Mouse (Mus musculus): ENCODE results near the gene App. TPM values are rescaled to one million over a fixed set of nuclear protein-coding genes. Genes with fewer than 3 reads are reported as not detected.

The App gene
- polyA plus RNA-seq, 1 experiment from 2014 or later = 169 TPM

DNA sequence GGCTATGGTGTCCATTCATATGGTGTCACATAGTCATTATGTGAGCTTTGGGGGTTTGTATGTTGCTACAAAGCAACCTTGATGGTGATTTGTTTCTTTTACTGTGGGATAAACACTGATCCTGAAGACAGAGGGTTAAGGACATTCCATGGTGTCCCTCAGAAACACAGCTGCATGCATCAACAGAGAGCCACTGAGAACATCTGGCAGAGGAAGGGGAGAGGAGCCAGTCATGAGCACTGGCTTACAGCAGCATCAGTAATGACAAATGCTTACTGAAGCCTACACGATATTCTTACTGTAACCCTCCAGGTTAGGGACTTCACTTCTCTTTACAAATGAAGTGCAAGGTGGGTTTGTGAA is 24.1 kb downstream of the App start:
- Histone ChIP-seq H3K4me1 (replicated peaks) (peaks cover 62% of the 10 kb centered on the region), H3K27me3 (no peaks in the 10 kb centered on the region), H3K9ac (no peak overlapping the region), H3K27ac (peak overlapping the region; percentile 83), H3K4me2 (no peak overlapping the region), H3K4me3 (no peak overlapping the region), H3K36me3 (no peaks in the 10 kb centered on the region), H3K9me3 (replicated peaks) (no peaks in the 10 kb centered on the region)
- WGBS = 68% methylated on average over 1 of the region's 1 CpGs
- ATAC-seq (replicated peaks; ENCODE audit: insufficient number of reproducible peaks, insufficient read depth, low FRiP score, low read depth) = no peak

DNA sequence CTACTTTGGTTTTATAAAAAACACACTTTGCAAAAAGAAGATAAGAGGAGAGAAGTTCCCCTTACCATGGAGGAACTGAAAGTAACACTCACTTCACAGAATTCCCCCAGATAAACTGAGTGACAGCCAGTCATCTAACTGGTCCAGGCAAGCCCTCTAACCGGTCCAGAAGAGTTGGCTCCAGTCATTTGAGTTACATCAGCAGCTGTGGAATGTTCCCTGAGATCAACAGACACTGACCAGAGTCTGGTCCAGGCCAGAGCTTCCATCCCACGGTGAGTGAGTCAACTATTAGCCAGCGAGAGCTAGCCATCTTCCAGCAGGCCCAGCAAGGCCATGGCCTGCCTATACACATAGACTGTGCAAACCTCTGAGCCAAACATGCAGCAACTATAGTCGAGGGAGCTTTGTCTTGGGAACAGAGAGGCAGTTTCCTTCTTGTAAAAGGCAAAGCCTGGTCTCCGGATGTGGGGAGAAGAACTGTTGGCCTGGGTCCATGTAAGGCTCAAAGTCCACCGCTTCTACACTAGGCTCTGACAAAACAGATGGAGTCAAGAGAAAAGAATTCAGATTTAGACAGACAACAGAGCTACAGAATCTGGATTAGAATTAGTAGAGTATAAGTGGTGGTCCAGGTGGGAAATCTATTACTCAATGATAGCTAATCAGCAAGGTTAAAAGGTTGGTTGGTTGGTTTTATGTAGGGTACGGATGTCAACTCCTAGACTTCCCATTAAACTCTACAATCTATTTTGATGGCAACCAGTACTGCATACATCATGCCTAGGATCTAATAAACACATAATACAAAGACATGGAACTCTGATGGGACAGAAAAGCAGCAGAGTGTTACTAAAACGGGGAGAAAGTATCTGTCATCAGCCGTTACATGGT is 24.7 kb downstream of the App start:
- H3K4me1 ChIP-seq (replicated peaks) = peaks cover 60% of the 10 kb centered on the region
- peak overlapping the region; percentile 8; the same call in 1 of the 2 replicates for H3K4me2 ChIP-seq
- peak; percentile 79 for ATAC-seq (replicated peaks; ENCODE audit: insufficient number of reproducible peaks, insufficient read depth, low FRiP score, low read depth)
- H3K4me3 ChIP-seq = no peak overlapping the region
- no peak overlapping the region for H3K9ac ChIP-seq
- no peaks in the 10 kb centered on the region for H3K9me3 ChIP-seq (replicated peaks)
- H3K36me3 ChIP-seq = no peaks in the 10 kb centered on the region
- 33% methylated on average over 9 of the region's 9 CpGs for WGBS
- H3K27me3 ChIP-seq = no peaks in the 10 kb centered on the region
- H3K27ac ChIP-seq = peak overlapping the region; percentile 83

DNA sequence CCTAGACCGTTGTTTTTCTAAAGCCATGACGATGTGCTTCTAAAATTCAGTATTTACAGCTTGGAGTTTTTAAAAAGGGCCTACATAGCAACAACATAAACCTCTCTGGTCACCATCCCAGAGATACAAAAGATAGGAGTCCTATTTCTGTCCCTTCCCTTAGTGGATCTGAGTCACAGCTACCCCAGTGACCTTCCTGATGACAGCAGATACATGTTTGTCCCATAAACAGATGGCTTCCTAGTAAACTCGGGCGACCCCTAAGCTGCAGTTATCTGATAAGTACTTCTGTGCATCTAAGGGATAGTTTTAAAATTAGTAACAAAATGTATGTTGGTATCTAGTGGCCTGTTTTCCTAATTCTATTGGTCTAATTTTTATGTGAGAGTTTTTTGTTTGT is 26.1 kb downstream of the App start:
- H3K9ac ChIP-seq = no peak overlapping the region
- H3K27ac ChIP-seq = peak overlapping the region; percentile 83; the same call in 1 of the 2 replicates
- H3K4me3 ChIP-seq = no peak overlapping the region
- H3K4me1 ChIP-seq (replicated peaks) = peaks cover 51% of the 10 kb centered on the region
- no peaks in the 10 kb centered on the region for H3K9me3 ChIP-seq (replicated peaks)
- WGBS = 43% methylated on average over 4 of the region's 4 CpGs
- H3K36me3 ChIP-seq = no peaks in the 10 kb centered on the region
- no peaks in the 10 kb centered on the region for H3K27me3 ChIP-seq
- ATAC-seq (replicated peaks; ENCODE audit: insufficient number of reproducible peaks, insufficient read depth, low FRiP score, low read depth) = no peak
- no peak overlapping the region for H3K4me2 ChIP-seq

DNA sequence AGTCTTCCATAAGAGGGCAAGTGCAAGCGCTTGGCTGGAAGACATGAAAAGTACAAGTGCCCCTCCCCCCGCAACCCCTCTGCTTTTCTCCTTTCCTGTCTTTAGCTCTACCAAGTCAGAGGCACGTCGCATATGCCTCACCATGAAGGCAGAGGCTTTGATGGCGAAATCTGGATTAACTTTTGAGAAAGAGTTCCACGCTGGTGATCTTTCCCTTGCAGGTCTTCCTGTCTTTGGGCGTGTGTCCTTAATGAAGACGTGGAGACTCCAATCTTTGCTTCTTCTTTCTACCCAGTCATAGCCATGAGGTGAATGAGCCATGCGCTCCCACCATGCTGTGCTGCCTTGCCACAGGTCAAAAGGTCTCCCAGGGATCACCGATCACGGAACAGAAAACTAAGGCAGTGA is 27.8 kb downstream of the App start:
- H3K27ac ChIP-seq = no peak overlapping the region
- H3K4me2 ChIP-seq = no peak overlapping the region
- no peaks in the 10 kb centered on the region for H3K36me3 ChIP-seq
- H3K27me3 ChIP-seq = no peaks in the 10 kb centered on the region
- 90% methylated on average over 11 of the region's 11 CpGs for WGBS
- H3K4me1 ChIP-seq (replicated peaks) = peaks cover 36% of the 10 kb centered on the region
- no peak overlapping the region for H3K9ac ChIP-seq
- H3K9me3 ChIP-seq (replicated peaks) = no peaks in the 10 kb centered on the region
- ATAC-seq (replicated peaks; ENCODE audit: insufficient number of reproducible peaks, insufficient read depth, low FRiP score, low read depth) = no peak
- no peak overlapping the region for H3K4me3 ChIP-seq

DNA sequence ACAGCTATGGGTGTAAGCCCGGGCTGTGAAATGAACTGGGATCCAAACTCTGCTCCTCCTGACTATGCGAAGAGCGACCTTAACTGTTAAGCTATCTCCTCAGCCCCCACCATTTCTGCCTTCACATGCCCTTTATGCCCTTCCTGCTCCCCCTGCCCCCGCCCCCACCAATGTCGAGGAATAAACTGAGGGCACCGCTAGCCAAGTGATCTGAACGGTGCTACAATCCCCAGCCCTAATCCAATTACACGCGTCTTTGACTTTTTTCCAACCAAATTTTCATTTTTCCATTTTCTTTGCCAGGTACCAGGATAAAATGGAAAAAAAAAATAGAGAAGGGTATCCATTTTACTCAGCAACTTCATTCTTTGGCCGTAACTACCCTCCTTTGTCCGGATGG is 28.2 kb downstream of the App start:
- H3K27me3 ChIP-seq = no peaks in the 10 kb centered on the region
- no peak overlapping the region for H3K4me2 ChIP-seq
- H3K4me3 ChIP-seq = no peak overlapping the region
- WGBS = 84% methylated on average over 11 of the region's 11 CpGs
- no peak overlapping the region for H3K27ac ChIP-seq
- H3K9ac ChIP-seq = no peak overlapping the region
- ATAC-seq (replicated peaks; ENCODE audit: insufficient number of reproducible peaks, insufficient read depth, low FRiP score, low read depth) = no peak
- no peaks in the 10 kb centered on the region for H3K9me3 ChIP-seq (replicated peaks)
- no peaks in the 10 kb centered on the region for H3K36me3 ChIP-seq
- H3K4me1 ChIP-seq (replicated peaks) = peaks cover 34% of the 10 kb centered on the region

DNA sequence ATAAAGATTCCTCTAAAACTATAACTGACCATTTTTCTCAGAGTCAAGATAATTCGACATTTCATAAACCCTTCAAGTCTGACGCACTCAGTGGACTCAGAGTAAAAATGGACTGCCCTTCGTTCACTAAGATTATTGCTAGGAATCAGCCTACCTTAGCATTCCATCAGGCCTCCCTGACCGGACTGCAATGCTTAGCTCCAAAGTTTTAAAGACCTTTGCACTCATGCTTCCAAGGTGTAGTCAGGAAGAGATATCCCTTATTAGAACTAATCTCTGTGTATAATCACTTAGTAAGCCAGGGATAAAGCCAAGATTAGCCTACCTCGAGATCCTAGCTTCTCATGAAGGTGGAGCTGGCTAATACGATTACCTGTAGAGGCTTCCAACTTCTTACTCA is 29.2 kb downstream of the App start:
- Histone ChIP-seq H3K4me2 (no peak overlapping the region), H3K27ac (no peak overlapping the region), H3K9ac (no peak overlapping the region), H3K27me3 (no peaks in the 10 kb centered on the region), H3K4me3 (no peak overlapping the region), H3K36me3 (no peaks in the 10 kb centered on the region), H3K9me3 (replicated peaks) (no peaks in the 10 kb centered on the region), H3K4me1 (replicated peaks) (peaks cover 28% of the 10 kb centered on the region)
- ATAC-seq (replicated peaks; ENCODE audit: insufficient number of reproducible peaks, insufficient read depth, low FRiP score, low read depth) = no peak
- 76% methylated on average over 6 of the region's 6 CpGs for WGBS

DNA sequence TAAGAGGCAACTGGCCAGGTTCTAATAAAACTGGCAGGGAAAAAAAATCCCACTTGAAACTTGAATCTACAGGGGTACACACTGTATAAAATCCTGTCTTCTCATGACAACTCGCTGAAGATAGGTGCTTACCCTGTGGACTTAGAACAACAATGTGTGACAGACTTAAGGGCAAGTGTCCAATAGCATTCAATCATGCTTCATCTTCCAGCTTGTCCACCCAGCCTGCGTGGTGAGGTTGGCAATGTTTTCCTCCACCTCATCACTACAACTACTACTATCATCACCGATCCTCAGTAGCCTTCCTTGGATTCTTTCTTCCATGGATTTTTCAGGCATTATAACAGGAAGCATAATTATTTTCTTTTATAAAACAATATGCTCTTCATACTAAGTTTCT is 29.7 kb downstream of the App start:
- H3K4me1 ChIP-seq (replicated peaks) = peaks cover 23% of the 10 kb centered on the region
- no peak overlapping the region for H3K4me2 ChIP-seq
- H3K4me3 ChIP-seq = no peak overlapping the region
- H3K36me3 ChIP-seq = no peaks in the 10 kb centered on the region
- H3K27ac ChIP-seq = no peak overlapping the region
- 76% methylated on average over 3 of the region's 3 CpGs for WGBS
- no peak overlapping the region for H3K9ac ChIP-seq
- no peaks in the 10 kb centered on the region for H3K9me3 ChIP-seq (replicated peaks)
- no peaks in the 10 kb centered on the region for H3K27me3 ChIP-seq
- no peak for ATAC-seq (replicated peaks; ENCODE audit: insufficient number of reproducible peaks, insufficient read depth, low FRiP score, low read depth)

DNA sequence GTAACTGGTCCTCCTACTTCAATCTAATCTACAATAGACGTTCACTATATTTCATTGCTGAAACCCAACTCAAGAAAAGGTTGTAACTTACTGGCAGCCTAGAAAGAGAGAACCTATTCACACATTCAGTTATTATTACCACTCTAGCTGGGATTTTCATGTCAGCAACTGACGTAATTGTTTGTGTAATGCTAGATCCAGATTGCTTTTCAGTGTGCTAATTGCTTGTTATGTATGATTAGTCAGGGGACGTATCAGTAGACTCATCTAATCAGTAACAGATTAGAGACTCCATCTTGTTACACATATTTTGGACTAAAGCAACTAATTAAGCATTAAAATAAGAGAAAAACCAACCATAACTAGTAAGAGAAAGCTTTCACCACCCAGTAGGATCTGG is 30.4 kb downstream of the App start:
- H3K27ac ChIP-seq = no peak overlapping the region
- H3K4me2 ChIP-seq = no peak overlapping the region
- H3K27me3 ChIP-seq = no peaks in the 10 kb centered on the region
- H3K9ac ChIP-seq = no peak overlapping the region
- WGBS = 67% methylated on average over 3 of the region's 3 CpGs
- no peaks in the 10 kb centered on the region for H3K9me3 ChIP-seq (replicated peaks)
- no peak for ATAC-seq (replicated peaks; ENCODE audit: insufficient number of reproducible peaks, insufficient read depth, low FRiP score, low read depth)
- H3K4me3 ChIP-seq = no peak overlapping the region
- peaks cover 16% of the 10 kb centered on the region for H3K4me1 ChIP-seq (replicated peaks)
- no peaks in the 10 kb centered on the region for H3K36me3 ChIP-seq

DNA sequence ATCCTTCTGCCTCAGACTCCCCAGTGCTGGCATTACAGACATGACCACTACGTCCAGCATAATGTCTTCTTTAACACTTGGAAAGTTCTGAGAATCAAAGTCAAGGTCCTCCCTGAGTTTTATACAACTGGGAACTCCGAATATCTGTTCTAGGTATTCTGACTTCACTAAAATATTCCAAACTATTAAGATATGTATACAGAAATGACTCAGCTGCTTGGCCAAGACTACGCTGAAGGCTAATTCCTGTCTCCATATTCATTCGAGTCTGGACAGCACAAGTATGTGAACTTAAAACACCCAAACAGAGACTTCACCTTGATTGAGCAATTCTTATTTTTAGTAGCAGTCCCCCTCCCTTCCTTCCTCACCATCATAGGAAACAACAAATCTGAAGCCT is 32.2 kb downstream of the App start:
- Histone ChIP-seq H3K4me2 (no peak overlapping the region), H3K36me3 (no peaks in the 10 kb centered on the region), H3K9ac (no peak overlapping the region), H3K9me3 (replicated peaks) (no peaks in the 10 kb centered on the region), H3K27me3 (no peaks in the 10 kb centered on the region), H3K4me1 (replicated peaks) (peaks cover 12% of the 10 kb centered on the region), H3K4me3 (no peak overlapping the region), H3K27ac (no peak overlapping the region)
- WGBS = 69% methylated on average over 4 of the region's 4 CpGs
- ATAC-seq (replicated peaks; ENCODE audit: insufficient number of reproducible peaks, insufficient read depth, low FRiP score, low read depth) = no peak

DNA sequence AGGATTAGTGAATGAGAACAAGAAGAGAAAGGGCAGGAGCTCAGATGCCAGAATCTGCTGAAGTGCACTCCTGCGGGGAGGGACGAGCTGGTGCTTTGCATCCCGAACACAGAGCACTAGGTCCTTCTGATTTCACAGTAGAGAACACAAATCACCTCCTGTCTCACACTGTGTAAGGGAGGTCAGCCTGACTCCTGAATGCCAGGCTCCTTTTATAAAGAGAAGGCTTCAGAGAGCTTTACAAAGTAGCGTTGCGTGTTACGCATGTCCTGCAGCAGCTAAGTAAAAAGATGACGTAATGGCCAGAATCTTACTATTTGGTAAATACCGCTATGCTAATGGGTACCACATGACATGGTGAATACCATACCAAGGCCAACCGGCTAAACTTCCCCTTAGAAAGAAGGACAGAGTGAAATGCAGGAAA is 34.4 kb downstream of the App start:
- no peak overlapping the region for H3K4me2 ChIP-seq
- no peak for ATAC-seq (replicated peaks; ENCODE audit: insufficient number of reproducible peaks, insufficient read depth, low FRiP score, low read depth)
- H3K9me3 ChIP-seq (replicated peaks) = no peaks in the 10 kb centered on the region
- no peak overlapping the region for H3K9ac ChIP-seq
- H3K4me1 ChIP-seq (replicated peaks) = peaks cover 12% of the 10 kb centered on the region
- H3K4me3 ChIP-seq = no peak overlapping the region
- 63% methylated on average over 9 of the region's 9 CpGs for WGBS
- H3K27me3 ChIP-seq = no peaks in the 10 kb centered on the region
- H3K36me3 ChIP-seq = no peaks in the 10 kb centered on the region
- H3K27ac ChIP-seq = no peak overlapping the region

DNA sequence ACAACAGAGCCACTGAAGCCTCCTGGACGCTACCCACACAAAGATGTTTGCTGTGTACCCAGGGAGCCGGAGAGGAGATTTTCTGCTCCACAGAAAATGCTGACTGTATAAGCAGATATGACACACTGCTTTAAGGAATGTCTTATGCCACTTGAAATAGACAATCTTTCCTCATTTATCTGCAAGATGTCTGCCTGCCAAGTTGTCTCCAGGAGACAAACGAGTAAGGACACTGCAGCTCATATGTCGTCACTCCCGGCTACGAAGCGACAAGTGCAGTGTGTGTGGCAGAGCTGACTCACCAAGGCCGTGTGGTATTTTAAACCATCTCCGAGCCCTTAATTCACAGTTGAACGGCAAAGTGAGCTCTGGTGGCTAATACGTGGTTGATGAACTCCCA is 36.2 kb downstream of the App start:
- no peaks in the 10 kb centered on the region for H3K36me3 ChIP-seq
- no peaks in the 10 kb centered on the region for H3K27me3 ChIP-seq
- no peak overlapping the region for H3K4me2 ChIP-seq
- 33% methylated on average over 11 of the region's 11 CpGs for whole genome bisulfite sequencing
- H3K9ac ChIP-seq = no peak overlapping the region
- H3K27ac ChIP-seq = peak overlapping the region; percentile 65
- H3K4me3 ChIP-seq = no peak overlapping the region
- ATAC-seq (replicated peaks; ENCODE audit: insufficient number of reproducible peaks, insufficient read depth, low FRiP score, low read depth) = peak; percentile 37; the same call in 1 of the 2 replicates
- no peaks in the 10 kb centered on the region for H3K9me3 ChIP-seq (replicated peaks)
- peaks cover 29% of the 10 kb centered on the region for H3K4me1 ChIP-seq (replicated peaks)

DNA sequence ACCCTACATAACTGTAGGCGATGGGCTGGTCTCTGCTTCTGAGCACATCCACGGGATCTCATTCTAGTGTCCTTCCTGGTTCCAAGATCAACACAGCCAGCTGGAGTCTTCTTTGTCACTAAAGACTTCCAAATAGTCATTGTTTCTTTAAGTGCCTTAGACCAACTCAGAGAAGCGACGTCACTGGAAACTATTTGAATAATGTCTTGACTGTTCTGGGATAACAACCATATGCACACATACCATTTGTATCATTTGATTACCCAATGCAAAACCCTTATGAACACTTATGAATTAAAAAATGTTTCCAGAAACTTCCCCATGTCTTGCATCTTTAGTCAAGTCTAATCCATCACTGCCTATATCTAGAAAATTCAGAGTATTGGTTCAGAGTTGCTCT is 37.5 kb downstream of the App start:
- Histone ChIP-seq H3K4me3 (no peak overlapping the region), H3K27me3 (no peaks in the 10 kb centered on the region), H3K27ac (no peak overlapping the region), H3K4me1 (replicated peaks) (peaks cover 36% of the 10 kb centered on the region), H3K4me2 (no peak overlapping the region), H3K9ac (no peak overlapping the region), H3K9me3 (replicated peaks) (no peaks in the 10 kb centered on the region), H3K36me3 (no peaks in the 10 kb centered on the region)
- 66% methylated on average over 4 of the region's 4 CpGs for WGBS
- ATAC-seq (replicated peaks; ENCODE audit: insufficient number of reproducible peaks, insufficient read depth, low FRiP score, low read depth) = no peak

Measured in heart, embryonic 15.5 days (tissue).